8 mouse cellular contexts compared by ENCODE assay signal in the genomic region with DNA sequence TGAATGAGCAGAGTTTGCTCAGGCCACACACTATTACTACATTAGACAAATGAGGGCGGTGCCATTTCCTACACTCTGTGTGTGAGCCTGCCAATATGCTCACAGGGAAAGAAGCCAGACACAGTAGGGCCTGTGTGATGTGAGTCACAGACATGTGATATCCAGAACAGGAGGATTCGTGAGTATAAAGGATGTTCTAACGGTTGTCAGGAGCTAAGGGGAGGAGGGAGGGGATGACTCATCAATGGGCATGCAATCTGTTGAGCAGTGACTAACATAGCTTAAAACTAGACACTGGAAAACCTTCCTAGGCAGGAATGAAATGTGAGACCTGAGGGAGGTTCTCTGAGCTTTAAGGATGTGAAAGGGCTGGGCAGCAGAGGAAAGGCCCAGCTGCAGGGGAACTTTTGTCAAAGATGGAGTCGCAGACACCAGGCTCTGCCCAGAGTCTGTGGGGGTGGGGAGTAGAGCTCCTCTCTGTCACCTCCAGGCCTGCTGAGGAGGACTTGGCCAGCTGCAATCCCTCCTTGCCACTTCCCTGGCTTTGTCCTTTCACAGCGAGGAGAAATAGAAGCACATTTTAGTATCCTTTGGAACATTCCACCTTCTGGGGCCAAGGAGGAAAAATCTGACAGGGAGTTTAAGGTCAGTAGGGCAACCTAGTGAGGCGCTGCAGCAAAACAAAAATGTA. TPM values are rescaled to one million over a fixed set of nuclear protein-coding genes. Genes with fewer than 3 reads are reported as not detected.
DNase-seq lines count a peak whose midpoint lies in the region.

No protein-coding gene starts in this region.

- intact Hi-C loops in left cerebral cortex, postnatal 4 days (cut with DNase I), result loop anchor here (5.0 to 10.0 kb wide), 3 partner anchors 61 to 418 kb away; no protein-coding TSS in a partner anchor

- peak; percentile 74 for DNase-seq in left cerebral cortex, adult 11 months (ENCODE audit: low spot score)
- no peak for DNase-seq in left cerebral cortex, postnatal 4 days
- DNase-seq in adrenal gland, postnatal 36 days, result peak; percentile 56 to 61
- peak; percentile 33 to 40 for DNase-seq in gastrocnemius, adult 8-10 months (ENCODE audit: low spot score in 2 of 2)
- peak; percentile 38 to 79 for DNase-seq in layer of hippocampus, postnatal 14 days (ENCODE audit: low spot score in 2 of 2)
- DNase-seq in right cerebral cortex, adult 2 months (ENCODE audit: low spot score in 2 of 2), result peak; percentile 71 to 75
- DNase-seq in thymus, postnatal 36 days, result no peak
- no peak for DNase-seq in neural tube, embryonic 10.5 days (ENCODE audit: extremely low spot score, low spot score)

RNA-seq across cellular contexts. Expression of a gene that starts 9.2 kb away (rescaled TPM):
- 1 to 10 TPM; 1.7 to 2.5 TPM for total RNA-seq in left cerebral cortex, postnatal 4 days (2021)
- 10 to 100 TPM in 1 of 2 experiments, 1 to 10 TPM in 1; 4.4 to 18.2 TPM for total RNA-seq in adrenal gland, postnatal 36 days (2021)
- total RNA-seq in gastrocnemius, adult 8-10 months (2022), result 10 to 100 TPM in 1 of 4 experiments, 1 to 10 TPM in 3; 2.4 to 10.7 (median 5.6) TPM
- 10 to 100 TPM; 51.3 to 54.4 TPM for total RNA-seq in layer of hippocampus, postnatal 14 days (2021)

RNA-seq across cellular contexts. Expression of a gene that starts 57.4 kb away (rescaled TPM):
- total RNA-seq in left cerebral cortex, postnatal 4 days (2021), result not detected
- total RNA-seq in adrenal gland, postnatal 36 days (2021), result not detected
- not detected for total RNA-seq in gastrocnemius, adult 8-10 months (2022)
- not detected for total RNA-seq in layer of hippocampus, postnatal 14 days (2021)

Comparison
In these comparisons a context has a peak if more than half of its experiments do, and no peak if none do; other contexts are left out.
1. DNase-seq: peak in left cerebral cortex, adult 11 months (single experiment), adrenal gland, postnatal 36 days (2 of 2), gastrocnemius, adult 8-10 months (2 of 2), layer of hippocampus, postnatal 14 days (2 of 2) and right cerebral cortex, adult 2 months (2 of 2); none in left cerebral cortex, postnatal 4 days (single experiment), thymus, postnatal 36 days (0 of 2) and neural tube, embryonic 10.5 days (single experiment).